Mouse (Mus musculus) thymus, adult 2 months (tissue): Measurements from ENCODE around the gene Smarcd3.

Source experiments
- CTCF ChIP-seq: fragments of 200-500 bp; IDR thresholded peaks from 2 replicates; pipeline ENCODE4 v1.5.1; 2012; ENCODE audit warnings: mild to moderate bottlenecking, control low read depth, low read length, moderate library complexity, borderline replicate concordance; ENCODE audit not compliant: control insufficient read depth, poor library complexity, insufficient read depth; ENCODE audit errors: extremely low read depth
- POLR2A ChIP-seq: fragments of 200-500 bp; IDR thresholded peaks from 2 replicates; pipeline ENCODE4 v1.6.1; 2012; ENCODE audit warnings: mild to moderate bottlenecking, low read length, control low read depth, moderate library complexity; ENCODE audit not compliant: control insufficient read depth, poor library complexity, insufficient read depth; ENCODE audit errors: extremely low read depth

GRCm38 (mm10) chr5:24593928-24594327 is 30.3 kb downstream of the Smarcd3 start:
- no peak for TF ChIP-seq CTCF
- TF ChIP-seq POLR2A = no peak
